Comparison of ENCODE assay signal across 14 mouse cellular contexts in genomic region chr6:22026761-22027594, GRCm38 (mm10). TPM values are rescaled to one million over a fixed set of nuclear protein-coding genes. Genes with fewer than 3 reads are reported as not detected.
DNase-seq lines count a peak whose midpoint lies in the region; ATAC-seq and TF ChIP-seq lines count a peak whose summit lies in the region.
"Had no signal": no experiment of that assay in that cellular context is flagged by ENCODE, and none has a peak within 500 bp of the region (broad histone marks: within the 10 kb centered on the region; RNA-seq: fewer than 3 reads in every experiment).

No protein-coding gene starts in this region.

- no peaks in the 10 kb centered on the region for H3K36me3 ChIP-seq in heart, embryonic 10.5 days
- H3K36me3 ChIP-seq in lung, embryonic 14.5 days (ENCODE audit: insufficient read depth), result no peaks in the 10 kb centered on the region
- no peaks in the 10 kb centered on the region for H3K36me3 ChIP-seq in limb, embryonic 14.5 days (ENCODE audit: control insufficient read depth, insufficient read depth, low read length)
- H3K36me3 ChIP-seq: lung, embryonic 15.5 days; midbrain, embryonic 15.5 days had no signal

- TF ChIP-seq CTCF in lung, embryonic 14.5 days (IDR thresholded peaks at IDR 0.05; ENCODE audit: low read depth), result no peak

- TF ChIP-seq POLR2A in limb, embryonic 14.5 days (IDR thresholded peaks at IDR 0.05; ENCODE audit: borderline replicate concordance, extremely low read depth, insufficient read depth, insufficient read length), result no peak

- no peak for DNase-seq in heart, embryonic 10.5 days (ENCODE audit: low spot score)
- no peak for DNase-seq in heart, adult 18-20 months
- no peak for DNase-seq in lung, embryonic 14.5 days
- no peak for DNase-seq in lung, postnatal 25 days (ENCODE audit: low spot score)
- peak; percentile 27 for DNase-seq in fibroblast of lung, adult 2 months (ENCODE audit: low read depth)
- no peak for DNase-seq in limb, embryonic 14.5 days (ENCODE audit: low spot score)
- DNase-seq in natural killer cell, adult 2 months (ENCODE audit: low spot score in 2 of 2), result no peak
- no peak for DNase-seq in left cerebral cortex, postnatal 14 days (ENCODE audit: low spot score in 2 of 2)
- DNase-seq: adrenal gland, adult 2 months; cerebellum, adult 2 months; gastrocnemius, postnatal 36 days; kidney, postnatal 25 days had no signal

- peaks cover 6% of the 10 kb centered on the region; the same call in 1 of the 2 replicates for H3K4me1 ChIP-seq in heart, embryonic 10.5 days
- H3K4me1 ChIP-seq in lung, embryonic 14.5 days (ENCODE audit: insufficient read depth), result no peaks in the 10 kb centered on the region
- H3K4me1 ChIP-seq in limb, embryonic 14.5 days (ENCODE audit: control insufficient read depth, insufficient read depth, low read length), result peaks cover 4% of the 10 kb centered on the region; the same call in 1 of the 2 replicates

- peak; percentile 28; the same call in 1 of the 2 replicates for ATAC-seq in lung, embryonic 14.5 days (ENCODE audit: insufficient read depth)
- no peak for ATAC-seq in limb, embryonic 14.5 days (ENCODE audit: low FRiP score, low read depth)

- intact Hi-C loops in left cerebral cortex, postnatal 14 days (cut with DNase I), result no loop called here

- no peak overlapping the region for H3K4me2 ChIP-seq in lung, embryonic 14.5 days
- H3K4me2 ChIP-seq in limb, embryonic 14.5 days (replicated peaks; ENCODE audit: low read depth, low read length, severe bottlenecking), result peak overlapping the region; percentile 8; the same call in 1 of the 2 replicates

- no peak overlapping the region for H3K9ac ChIP-seq in lung, embryonic 14.5 days
- H3K9ac ChIP-seq in limb, embryonic 14.5 days (ENCODE audit: low read depth, low read length, severe bottlenecking), result no peak overlapping the region
- H3K9ac ChIP-seq: lung, embryonic 15.5 days; midbrain, embryonic 15.5 days had no signal

- H3K27ac ChIP-seq in heart, embryonic 10.5 days, result peak overlapping the region; percentile 24; the same call in 1 of the 2 replicates
- H3K27ac ChIP-seq in lung, embryonic 14.5 days (ENCODE audit: low read depth), result no peak overlapping the region; the same call in 1 of the 2 replicates
- H3K27ac ChIP-seq in limb, embryonic 14.5 days (replicated peaks; ENCODE audit: low read depth, low read length), result peak overlapping the region; percentile 68; the same call in 1 of the 2 replicates
- H3K27ac ChIP-seq: midbrain, embryonic 15.5 days had no signal

- 82% methylated on average over 9 of the region's 9 CpGs for WGBS in heart, embryonic 10.5 days
- WGBS in lung, embryonic 14.5 days, result 63% methylated on average over 9 of the region's 9 CpGs
- WGBS in limb, embryonic 14.5 days, result 37% methylated on average over 9 of the region's 9 CpGs

- no peak overlapping the region for H3K4me3 ChIP-seq in heart, embryonic 10.5 days
- no peak overlapping the region for H3K4me3 ChIP-seq in lung, embryonic 14.5 days (ENCODE audit: low read depth, low read length)
- no peak overlapping the region for H3K4me3 ChIP-seq in limb, embryonic 14.5 days (replicated peaks; ENCODE audit: low read length)

- no peaks in the 10 kb centered on the region for H3K9me3 ChIP-seq in heart, embryonic 10.5 days
- no peaks in the 10 kb centered on the region for H3K9me3 ChIP-seq in lung, embryonic 14.5 days (ENCODE audit: low read depth, low read length)
- H3K9me3 ChIP-seq in limb, embryonic 14.5 days (ENCODE audit: control insufficient read depth, low read length), result no peaks in the 10 kb centered on the region
- H3K9me3 ChIP-seq: lung, embryonic 15.5 days; midbrain, embryonic 15.5 days had no signal

- no peaks in the 10 kb centered on the region for H3K27me3 ChIP-seq in heart, embryonic 10.5 days (ENCODE audit: insufficient read depth, poor library complexity, severe bottlenecking)
- H3K27me3 ChIP-seq in lung, embryonic 14.5 days (ENCODE audit: insufficient read depth, low read length), result no peaks in the 10 kb centered on the region
- H3K27me3 ChIP-seq in limb, embryonic 14.5 days (ENCODE audit: control insufficient read depth, insufficient read depth, low read length), result no peaks in the 10 kb centered on the region
- H3K27me3 ChIP-seq: lung, embryonic 15.5 days; midbrain, embryonic 15.5 days had no signal

RNA-seq across cellular contexts. Expression of gene Cped1, which starts 41.3 kb away (rescaled TPM):
- polyA plus RNA-seq in heart, embryonic 10.5 days (2016; fragmentation: Nextera tagmentation; extraction: Ambion mirVana), result 5.4 and 8.4 TPM in 2 replicates
- total RNA-seq in heart, adult 18-20 months (2021), result 10 to 100 TPM; 22.8 to 24.3 TPM
- polyA plus RNA-seq in lung, embryonic 14.5 days (2014; fragmentation: Nextera tagmentation; extraction: Ambion mirVana), result 36.9 and 42.0 TPM in 2 replicates
- polyA plus RNA-seq in limb, embryonic 14.5 days (2012; rRNA removed), result 29.2 and 31.0 TPM in 2 replicates
- polyA plus RNA-seq in limb, embryonic 14.5 days (2014; fragmentation: Nextera tagmentation; extraction: Ambion mirVana), result 44.3 and 55.7 TPM in 2 replicates
- total RNA-seq in left cerebral cortex, postnatal 14 days (2021), result 1 to 10 TPM; 2.2 to 3.1 TPM
